Mouse (Mus musculus) MEL (cell line): ENCODE measurements around the gene Ttf2.

ENCODE experiments used
- CTCF ChIP-seq, 3 experiments: IDR thresholded peaks in 2 of 3; conservative IDR thresholded peaks in 1 of 3; 2 replicates each; pipeline ENCODE4 v1.5.1; 2011 to 2012; ENCODE audit warnings: low read length in 3 of 3, low read depth in 2 of 3, mild to moderate bottlenecking in 2 of 3, improper control_type of control experiment in 1 of 3, inconsistent platforms in 1 of 3, mixed read lengths in 1 of 3, moderate library complexity in 1 of 3; ENCODE audit not compliant: control insufficient read depth in 1 of 3, insufficient read depth in 1 of 3, poor library complexity in 1 of 3, severe bottlenecking in 1 of 3
- E2F4 ChIP-seq: IDR thresholded peaks from 2 replicates; pipeline ENCODE4 v1.6.1; 2011; ENCODE audit warnings: low read depth, low read length, improper control_type of control experiment, borderline replicate concordance
- EP300 ChIP-seq, 2 experiments: IDR thresholded peaks; 2 replicates each; pipeline ENCODE4 v1.6.1; 2011; ENCODE audit warnings: improper control_type of control experiment in 2 of 2, low read length in 2 of 2, low read depth in 1 of 2, mild to moderate bottlenecking in 1 of 2
- GATA1 ChIP-seq: IDR thresholded peaks from 2 replicates; pipeline ENCODE4 v1.6.1; 2011; ENCODE audit warnings: low read depth, low read length, improper control_type of control experiment
- MAX ChIP-seq: IDR thresholded peaks from 2 replicates; pipeline ENCODE4 v1.6.1; 2011; ENCODE audit warnings: low read length, improper control_type of control experiment
- MXI1 ChIP-seq: IDR thresholded peaks from 2 replicates; pipeline ENCODE4 v1.6.1; 2011; ENCODE audit warnings: mild to moderate bottlenecking, low read depth, low read length, improper control_type of control experiment
- POLR2A ChIP-seq, 2 experiments: IDR thresholded peaks; 2 replicates each; pipeline ENCODE4 v1.6.1; 2011 to 2012; ENCODE audit warnings: low read length in 2 of 2, mild to moderate bottlenecking in 2 of 2, control low read depth in 1 of 2, improper control_type of control experiment in 1 of 2, low read depth in 1 of 2, moderate library complexity in 1 of 2; ENCODE audit not compliant: control insufficient read depth in 1 of 2, insufficient read depth in 1 of 2, poor library complexity in 1 of 2
- USF1 ChIP-seq: IDR thresholded peaks from 2 replicates; pipeline ENCODE4 v1.6.1; 2014; ENCODE audit warnings: low read depth, mild to moderate bottlenecking, inconsistent platforms, low read length, improper control_type of control experiment, moderate library complexity
- USF2 ChIP-seq, 2 experiments: IDR thresholded peaks; 2 replicates each; pipeline ENCODE4 v1.6.1; 2011 to 2012; ENCODE audit warnings: improper control_type of control experiment in 2 of 2, low read length in 2 of 2, borderline replicate concordance in 1 of 2, inconsistent platforms in 1 of 2, low read depth in 1 of 2, mild to moderate bottlenecking in 1 of 2; ENCODE audit not compliant: insufficient read depth in 1 of 2
- ZC3H11A ChIP-seq: IDR thresholded peaks from 2 replicates; pipeline ENCODE4 v1.6.1; 2012; ENCODE audit warnings: low read depth, mild to moderate bottlenecking, inconsistent platforms, low read length, improper control_type of control experiment

DNA sequence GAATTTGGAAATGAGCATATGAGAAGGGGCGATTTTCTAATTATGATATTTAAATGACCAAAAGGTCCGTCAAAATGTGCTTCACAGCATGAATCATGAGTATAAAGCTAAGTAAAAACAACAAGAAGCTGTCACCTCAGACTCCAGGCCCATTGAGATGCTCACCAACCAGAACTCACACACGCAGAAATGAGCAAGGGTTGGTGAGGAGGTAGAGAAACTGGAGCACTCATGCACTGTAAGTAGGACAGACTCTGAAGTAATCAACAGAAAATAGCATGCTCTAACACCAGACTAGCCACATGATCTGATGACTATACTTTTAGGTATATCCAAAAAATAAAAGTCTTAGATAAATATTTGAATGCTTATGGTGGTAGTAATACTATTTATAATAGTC lies 79.1 kb downstream of the Ttf2 start:
- TF ChIP-seq MAX: no peak
- TF ChIP-seq EP300 (IDR thresholded peaks at IDR 0.05; ENCODE audit: low read depth in 1 of 2, low read length in 2 of 2): no peak
- TF ChIP-seq USF2 (IDR thresholded peaks at IDR 0.05; ENCODE audit: borderline replicate concordance in 1 of 2, insufficient read depth in 1 of 2, low read depth in 1 of 2, low read length in 2 of 2): no peak
- no peak for TF ChIP-seq ZC3H11A
- TF ChIP-seq USF1: no peak
- no peak for TF ChIP-seq CTCF (IDR thresholded peaks at IDR 0.05 in 2 of 3, conservative IDR thresholded peaks at IDR 0.05 in 1 of 3; ENCODE audit: control insufficient read depth in 1 of 3, insufficient read depth in 1 of 3, low read depth in 2 of 3, low read length in 3 of 3, poor library complexity in 1 of 3, severe bottlenecking in 1 of 3)
- no peak for TF ChIP-seq E2F4
- TF ChIP-seq MXI1: no peak
- no peak for TF ChIP-seq GATA1
- TF ChIP-seq POLR2A (IDR thresholded peaks at IDR 0.05; ENCODE audit: control insufficient read depth in 1 of 2, insufficient read depth in 1 of 2, low read depth in 1 of 2, low read length in 2 of 2, poor library complexity in 1 of 2): no peak
